Mouse (Mus musculus): Measurements from ENCODE around the gene Cd1d1. TPM values are rescaled to one million over a fixed set of nuclear protein-coding genes. Genes with fewer than 3 reads are reported as not detected.

Gene Cd1d1
- polyA plus RNA-seq, 1 experiment from 2014 or later = 33.5 TPM

DNA sequence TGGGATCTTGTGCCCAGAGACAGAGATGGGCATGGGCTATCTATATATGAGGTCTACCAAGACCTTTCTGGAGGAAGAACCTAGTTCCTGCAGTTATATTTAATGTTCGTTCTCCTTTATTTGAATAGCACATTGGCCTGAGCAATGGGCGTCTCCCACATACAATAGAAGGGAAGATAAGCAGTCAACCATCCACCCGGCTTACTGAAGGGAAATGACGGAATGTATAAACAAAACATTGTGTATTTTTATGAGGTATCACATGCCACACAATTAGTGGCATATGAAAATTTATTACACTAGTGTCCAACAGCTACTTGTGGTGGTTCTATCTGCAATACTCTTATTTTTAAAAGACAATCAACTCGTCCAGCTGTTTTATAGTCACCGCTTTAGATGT, 15.9 kb downstream of the Cd1d1 start:
- no peaks in the 10 kb centered on the region for H3K4me1 ChIP-seq (ENCODE audit: control insufficient read depth, insufficient read depth, low read length)
- no peaks in the 10 kb centered on the region for H3K9me3 ChIP-seq (replicated peaks; ENCODE audit: control insufficient read depth, low read length)
- H3K9ac ChIP-seq (ENCODE audit: low read length) = no peak overlapping the region
- H3K4me2 ChIP-seq (ENCODE audit: low read depth, low read length) = no peak overlapping the region
- no peak overlapping the region for H3K27ac ChIP-seq (ENCODE audit: low read length)
- H3K27me3 ChIP-seq (ENCODE audit: control insufficient read depth, insufficient read depth, low read length) = no peaks in the 10 kb centered on the region
- 68% methylated on average over 6 of the region's 6 CpGs for WGBS
- H3K36me3 ChIP-seq (ENCODE audit: control insufficient read depth, insufficient read depth, low read length) = no peaks in the 10 kb centered on the region
- no peak overlapping the region for H3K4me3 ChIP-seq (replicated peaks; ENCODE audit: low read length)
- no peak for ATAC-seq (ENCODE audit: insufficient read depth, low FRiP score)

DNA sequence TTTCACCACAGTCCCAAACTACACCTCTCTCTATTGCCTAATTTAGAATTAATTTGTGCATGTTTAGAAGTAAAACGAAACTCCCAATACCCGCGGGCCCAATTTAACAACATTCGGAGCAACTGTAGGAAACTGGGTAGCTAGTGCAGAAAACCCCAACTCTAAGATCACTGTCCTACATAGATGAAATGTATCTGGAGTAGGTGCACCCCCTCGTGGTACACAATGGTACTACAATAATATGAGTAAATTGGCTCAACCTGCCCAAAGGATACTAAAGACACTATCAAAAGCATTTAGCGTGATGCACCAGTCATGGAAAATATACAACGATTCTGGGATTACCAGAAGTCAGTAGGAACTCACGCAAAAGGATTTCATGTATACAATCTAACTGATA, 22.7 kb downstream of the Cd1d1 start:
- no peak overlapping the region for H3K27ac ChIP-seq (ENCODE audit: low read length)
- 14% methylated on average over 8 of the region's 8 CpGs for WGBS
- ATAC-seq (ENCODE audit: insufficient read depth, low FRiP score) = no peak

DNA sequence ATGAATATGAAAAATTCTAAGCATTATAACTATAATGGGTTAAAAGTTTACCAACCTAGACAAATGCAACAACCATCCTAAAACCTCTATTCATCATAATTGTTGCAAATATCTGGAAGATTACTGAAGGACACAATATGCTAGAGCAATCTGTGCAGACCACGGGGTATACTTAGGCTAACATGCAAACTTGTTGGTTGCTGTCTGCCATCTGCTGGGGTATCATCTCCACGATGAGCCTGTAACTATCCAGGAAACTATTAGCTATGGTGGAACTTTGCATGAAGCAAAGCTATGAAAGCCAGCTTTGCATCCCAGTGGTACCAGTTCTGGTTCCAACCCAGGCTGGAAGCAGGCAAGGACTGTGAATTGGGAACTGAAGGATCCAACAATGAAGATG, 24.1 kb downstream of the Cd1d1 start:
- Histone ChIP-seq H3K36me3 (ENCODE audit: control insufficient read depth, insufficient read depth, low read length) (no peaks in the 10 kb centered on the region), H3K9me3 (replicated peaks; ENCODE audit: control insufficient read depth, low read length) (no peaks in the 10 kb centered on the region), H3K4me3 (replicated peaks; ENCODE audit: low read length) (no peak overlapping the region), H3K27me3 (ENCODE audit: control insufficient read depth, insufficient read depth, low read length) (no peaks in the 10 kb centered on the region), H3K9ac (ENCODE audit: low read length) (no peak overlapping the region), H3K27ac (ENCODE audit: low read length) (no peak overlapping the region), H3K4me1 (ENCODE audit: control insufficient read depth, insufficient read depth, low read length) (no peaks in the 10 kb centered on the region), H3K4me2 (ENCODE audit: low read depth, low read length) (no peak overlapping the region)
- 77% methylated on average over 2 of the region's 2 CpGs for WGBS
- ATAC-seq (ENCODE audit: insufficient read depth, low FRiP score) = no peak

More for the DNA sequence above, 22.7 kb downstream of the Cd1d1 start:
- no peaks in the 10 kb centered on the region for H3K36me3 ChIP-seq (ENCODE audit: control insufficient read depth, insufficient read depth, low read length)
- H3K4me1 ChIP-seq (ENCODE audit: control insufficient read depth, insufficient read depth, low read length) = no peaks in the 10 kb centered on the region
- H3K4me2 ChIP-seq (ENCODE audit: low read depth, low read length) = no peak overlapping the region
- H3K27me3 ChIP-seq (ENCODE audit: control insufficient read depth, insufficient read depth, low read length) = no peaks in the 10 kb centered on the region
- H3K9me3 ChIP-seq (replicated peaks; ENCODE audit: control insufficient read depth, low read length) = no peaks in the 10 kb centered on the region
- H3K9ac ChIP-seq (ENCODE audit: low read length) = no peak overlapping the region
- H3K4me3 ChIP-seq (replicated peaks; ENCODE audit: low read length) = no peak overlapping the region

DNA sequence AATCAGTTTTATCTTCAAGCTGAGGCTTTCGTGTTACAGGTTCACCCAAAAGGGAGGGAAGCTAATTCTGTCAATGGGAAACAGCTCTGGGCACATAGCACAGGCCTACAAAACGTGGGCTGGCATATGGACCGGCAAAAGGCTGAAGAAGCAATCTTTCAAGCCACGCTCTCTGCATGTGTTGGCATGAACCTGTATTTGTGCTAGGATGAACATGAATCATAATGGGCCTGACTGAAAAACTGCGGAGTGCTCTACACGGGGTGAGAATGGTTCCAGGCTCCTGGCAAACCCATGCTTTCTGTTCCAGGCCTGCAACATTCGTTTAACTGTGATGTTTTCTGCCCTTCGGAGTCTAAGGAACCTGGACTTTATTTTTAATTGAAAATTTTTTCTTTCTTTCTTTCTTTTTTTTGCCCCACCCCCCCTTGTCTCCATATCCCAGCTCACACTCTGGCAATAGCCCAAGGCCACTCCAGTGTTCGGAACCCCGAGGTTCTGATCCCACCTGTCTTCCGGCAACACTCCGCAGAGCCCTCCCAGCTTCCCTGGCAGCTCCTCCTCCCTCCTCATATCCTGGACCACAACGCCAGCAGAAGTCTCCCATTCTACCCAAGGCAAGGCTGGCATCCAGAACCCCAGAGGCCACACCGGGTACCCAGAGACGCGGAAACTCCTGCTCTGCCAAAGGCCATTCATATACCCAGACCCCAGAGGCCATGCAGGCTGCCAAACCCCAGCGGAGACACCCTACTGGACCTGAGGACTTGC, 36.4 kb downstream of the Cd1d1 start:
- Histone ChIP-seq H3K4me3 (replicated peaks; ENCODE audit: low read length) (no peak overlapping the region), H3K27ac (ENCODE audit: low read length) (no peak overlapping the region), H3K36me3 (ENCODE audit: control insufficient read depth, insufficient read depth, low read length) (no peaks in the 10 kb centered on the region), H3K4me1 (ENCODE audit: control insufficient read depth, insufficient read depth, low read length) (no peaks in the 10 kb centered on the region), H3K4me2 (ENCODE audit: low read depth, low read length) (no peak overlapping the region), H3K9me3 (replicated peaks; ENCODE audit: control insufficient read depth, low read length) (no peaks in the 10 kb centered on the region), H3K9ac (ENCODE audit: low read length) (no peak overlapping the region), H3K27me3 (ENCODE audit: control insufficient read depth, insufficient read depth, low read length) (no peaks in the 10 kb centered on the region)
- 81% methylated on average over 17 of the region's 17 CpGs for WGBS
- ATAC-seq (ENCODE audit: insufficient read depth, low FRiP score) = no peak

GRCm38 (mm10) chr3:86961395-86961669, 37.9 kb downstream of the Cd1d1 start:
- no peak for ATAC-seq (ENCODE audit: insufficient read depth, low FRiP score)
- no peaks in the 10 kb centered on the region for H3K9me3 ChIP-seq (replicated peaks; ENCODE audit: control insufficient read depth, low read length)
- WGBS = 90% methylated on average over 2 of the region's 2 CpGs
- no peaks in the 10 kb centered on the region for H3K27me3 ChIP-seq (ENCODE audit: control insufficient read depth, insufficient read depth, low read length)
- no peaks in the 10 kb centered on the region for H3K36me3 ChIP-seq (ENCODE audit: control insufficient read depth, insufficient read depth, low read length)
- no peak overlapping the region for H3K4me2 ChIP-seq (ENCODE audit: low read depth, low read length)
- H3K27ac ChIP-seq (ENCODE audit: low read length) = no peak overlapping the region
- H3K4me1 ChIP-seq (ENCODE audit: control insufficient read depth, insufficient read depth, low read length) = no peaks in the 10 kb centered on the region
- H3K4me3 ChIP-seq (replicated peaks; ENCODE audit: low read length) = no peak overlapping the region
- no peak overlapping the region for H3K9ac ChIP-seq (ENCODE audit: low read length)

GRCm38 (mm10) chr3:86960656-86961394, 38.4 kb downstream of the Cd1d1 start:
- 81% methylated on average over 17 of the region's 17 CpGs for WGBS
- Histone ChIP-seq H3K27me3 (ENCODE audit: control insufficient read depth, insufficient read depth, low read length) (no peaks in the 10 kb centered on the region), H3K9ac (ENCODE audit: low read length) (no peak overlapping the region), H3K27ac (ENCODE audit: low read length) (no peak overlapping the region), H3K9me3 (replicated peaks; ENCODE audit: control insufficient read depth, low read length) (no peaks in the 10 kb centered on the region), H3K36me3 (ENCODE audit: control insufficient read depth, insufficient read depth, low read length) (no peaks in the 10 kb centered on the region), H3K4me2 (ENCODE audit: low read depth, low read length) (no peak overlapping the region), H3K4me3 (replicated peaks; ENCODE audit: low read length) (no peak overlapping the region), H3K4me1 (ENCODE audit: control insufficient read depth, insufficient read depth, low read length) (no peaks in the 10 kb centered on the region)
- no peak for ATAC-seq (ENCODE audit: insufficient read depth, low FRiP score)

DNA sequence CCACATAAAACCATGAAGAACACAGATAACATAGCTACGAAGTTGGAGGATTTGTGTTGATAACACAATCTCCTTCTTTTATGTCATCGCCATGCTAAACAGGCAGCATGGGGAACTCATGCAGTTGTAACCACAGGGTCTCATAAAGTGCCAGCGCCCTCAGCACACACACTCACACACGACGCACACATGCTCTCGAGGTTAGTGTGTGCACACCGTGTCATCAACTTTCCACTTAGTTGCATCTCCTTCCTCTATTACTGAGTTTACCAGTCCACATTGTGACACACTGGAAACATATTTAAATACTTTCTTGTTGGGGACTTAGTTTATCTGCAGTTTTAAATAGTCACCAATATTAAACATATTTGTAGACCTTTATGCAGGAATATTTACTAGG, 40.2 kb downstream of the Cd1d1 start:
- Histone ChIP-seq H3K27ac (ENCODE audit: low read length) (no peak overlapping the region), H3K36me3 (ENCODE audit: control insufficient read depth, insufficient read depth, low read length) (no peaks in the 10 kb centered on the region), H3K27me3 (ENCODE audit: control insufficient read depth, insufficient read depth, low read length) (no peaks in the 10 kb centered on the region), H3K4me2 (ENCODE audit: low read depth, low read length) (no peak overlapping the region), H3K9me3 (replicated peaks; ENCODE audit: control insufficient read depth, low read length) (no peaks in the 10 kb centered on the region), H3K9ac (ENCODE audit: low read length) (no peak overlapping the region), H3K4me1 (ENCODE audit: control insufficient read depth, insufficient read depth, low read length) (no peaks in the 10 kb centered on the region), H3K4me3 (replicated peaks; ENCODE audit: low read length) (no peak overlapping the region)
- 88% methylated on average over 7 of the region's 7 CpGs for WGBS
- no peak for ATAC-seq (ENCODE audit: insufficient read depth, low FRiP score)

- Histone ChIP-seq H3K27ac (ENCODE audit: low read length) (no peak overlapping the region), H3K4me2 (ENCODE audit: low read depth, low read length) (no peak overlapping the region), H3K36me3 (ENCODE audit: control insufficient read depth, insufficient read depth, low read length) (no peaks in the 10 kb centered on the region), H3K27me3 (ENCODE audit: control insufficient read depth, insufficient read depth, low read length) (no peaks in the 10 kb centered on the region), H3K9ac (ENCODE audit: low read length) (no peak overlapping the region), H3K9me3 (replicated peaks; ENCODE audit: control insufficient read depth, low read length) (no peaks in the 10 kb centered on the region), H3K4me3 (replicated peaks; ENCODE audit: low read length) (no peak overlapping the region), H3K4me1 (ENCODE audit: control insufficient read depth, insufficient read depth, low read length) (no peaks in the 10 kb centered on the region)
- no peak for ATAC-seq (ENCODE audit: insufficient read depth, low FRiP score)
- WGBS = 16% methylated on average over 4 of the region's 4 CpGs
Observed at GRCm38 (mm10) chr3:86955376-86955775, 43.9 kb downstream of the Cd1d1 start.

- 54% methylated on average over 1 of the region's 1 CpGs for WGBS
- H3K4me2 ChIP-seq (ENCODE audit: low read depth, low read length) = no peak overlapping the region
- H3K4me1 ChIP-seq (ENCODE audit: control insufficient read depth, insufficient read depth, low read length) = no peaks in the 10 kb centered on the region
- H3K4me3 ChIP-seq (replicated peaks; ENCODE audit: low read length) = no peak overlapping the region
- ATAC-seq (ENCODE audit: insufficient read depth, low FRiP score) = no peak
- no peak overlapping the region for H3K27ac ChIP-seq (ENCODE audit: low read length)
- H3K27me3 ChIP-seq (ENCODE audit: control insufficient read depth, insufficient read depth, low read length) = no peaks in the 10 kb centered on the region
- H3K9ac ChIP-seq (ENCODE audit: low read length) = no peak overlapping the region
- no peaks in the 10 kb centered on the region for H3K36me3 ChIP-seq (ENCODE audit: control insufficient read depth, insufficient read depth, low read length)
- H3K9me3 ChIP-seq (replicated peaks; ENCODE audit: control insufficient read depth, low read length) = no peaks in the 10 kb centered on the region
Observed at GRCm38 (mm10) chr3:86954521-86954920, 44.7 kb downstream of the Cd1d1 start.

All from stomach, embryonic 16.5 days (tissue).